Mouse (Mus musculus): ENCODE measurements around the gene Fam185a. TPM values are rescaled to one million over a fixed set of nuclear protein-coding genes. Genes with fewer than 3 reads are reported as not detected.

The Fam185a gene
- 10 to 100 TPM; 20.9 to 23.3 (median 22.5) TPM for total RNA-seq (2022)

DNA sequence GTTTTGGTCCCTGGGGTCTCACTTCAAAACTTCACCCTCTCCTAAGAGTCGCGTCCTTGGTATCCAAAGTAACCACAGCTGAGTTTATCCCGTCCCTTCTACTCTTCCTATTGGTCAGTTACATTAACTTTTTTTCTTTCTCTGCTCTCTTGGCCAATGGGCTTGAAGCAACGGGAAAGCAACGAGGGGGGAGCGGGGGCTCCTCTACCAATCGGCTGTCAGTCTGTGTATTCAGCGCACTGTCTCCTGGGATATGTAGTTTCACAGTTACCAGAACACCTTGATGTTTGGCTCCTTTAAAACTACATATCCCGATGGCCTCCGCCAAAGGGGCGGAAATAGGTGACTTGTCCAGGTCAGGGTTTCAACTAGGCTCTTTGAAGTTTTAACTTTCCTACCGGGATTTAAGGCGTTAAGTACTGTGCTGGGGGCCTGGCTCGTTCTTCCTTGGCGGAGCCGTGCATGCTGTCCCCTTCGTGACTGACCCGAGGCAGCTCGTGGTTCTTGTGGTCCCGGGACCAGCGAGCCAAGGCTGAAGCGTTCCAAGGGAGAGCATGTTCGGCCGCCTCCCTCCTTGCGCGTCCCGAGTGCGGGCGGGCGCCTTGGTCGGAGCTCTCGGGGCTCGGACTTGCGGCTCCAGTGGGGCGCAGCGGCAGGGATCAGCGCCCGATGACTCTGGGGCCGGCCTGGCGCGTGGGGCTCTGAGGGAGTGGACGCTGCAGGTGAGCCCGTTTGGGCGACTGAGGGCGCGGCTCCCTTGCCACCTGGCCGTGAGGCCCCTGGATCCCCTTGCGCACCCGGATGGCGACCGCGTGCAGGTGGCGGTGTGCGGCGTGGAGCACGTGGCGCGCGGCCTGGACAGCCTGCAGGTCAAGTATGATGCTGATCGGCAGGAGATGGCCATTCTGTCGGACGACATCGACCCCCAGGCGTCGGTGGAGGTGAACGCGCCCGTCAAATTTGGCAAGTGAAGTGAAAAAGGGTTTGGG lies at the start of gene Fam185a, which contains the start of gene Ccdc146:
Fam185a (plus strand) TSS at position 345 of the 989 bp plus-strand sequence.
Ccdc146 (minus strand) TSS at position 64 of the 989 bp plus-strand sequence.
- peak; percentile 97 for DNase-seq (ENCODE audit: low spot score)

DNA sequence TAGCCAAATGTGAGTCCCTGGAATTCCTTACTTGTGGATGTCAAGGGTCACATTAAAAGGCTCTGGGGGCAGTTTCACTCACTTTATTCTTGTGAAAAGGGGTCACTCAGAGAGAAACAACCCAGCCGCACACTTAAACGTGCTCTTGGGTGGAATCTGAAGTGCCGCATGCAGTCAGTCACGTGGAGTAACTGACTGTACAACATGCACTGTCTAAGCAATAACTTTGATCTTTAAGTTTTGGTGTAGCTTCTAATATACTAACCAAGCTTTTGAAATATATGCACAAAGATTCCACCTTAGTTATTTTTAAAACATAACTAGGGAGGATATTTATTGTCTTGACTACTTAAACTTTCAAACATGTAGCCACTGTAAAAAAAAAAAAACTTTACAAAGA lies 47.8 kb upstream of the Fam185a start:
- DNase-seq (ENCODE audit: low spot score) = no peak

DNA sequence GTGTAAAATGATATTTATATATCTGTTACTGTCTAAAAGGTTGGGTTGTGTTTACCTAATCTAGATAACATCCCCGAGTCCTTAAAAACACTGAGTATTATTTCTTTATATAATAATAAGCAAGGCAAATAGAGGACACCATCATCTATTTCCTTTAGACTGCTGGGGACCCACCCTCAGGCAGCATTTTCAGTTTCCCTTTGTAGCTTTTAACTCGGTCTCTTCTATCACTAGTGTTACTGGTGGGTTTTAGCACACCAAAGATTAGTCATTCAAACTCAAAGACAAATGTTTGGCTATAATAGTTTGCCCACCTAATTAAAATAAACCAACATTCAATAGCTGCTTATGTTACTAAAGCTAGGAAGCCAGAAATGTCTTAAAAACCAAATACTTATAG lies 46.4 kb upstream of the Fam185a start:
- DNase-seq (ENCODE audit: low spot score) = no peak

DNA sequence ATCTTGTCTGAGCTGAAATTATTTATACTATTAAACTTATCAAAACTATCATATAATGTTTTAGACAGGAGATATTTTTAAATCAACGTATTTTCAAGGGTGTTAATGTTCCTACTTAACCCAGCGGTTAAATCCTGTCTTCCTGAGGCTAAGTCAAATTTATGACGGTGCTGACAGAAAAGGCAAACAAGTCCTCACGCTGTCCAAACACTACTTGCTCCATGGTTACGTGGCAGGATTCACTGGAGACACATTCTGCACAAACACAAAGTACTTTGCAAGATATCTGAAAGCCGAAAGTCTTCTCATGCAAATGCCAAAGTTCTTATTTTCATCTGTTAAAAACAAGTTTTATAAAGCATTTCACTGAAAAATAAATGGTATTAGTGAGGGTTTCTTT lies 42.8 kb upstream of the Fam185a start:
- no peak for DNase-seq (ENCODE audit: low spot score)

DNA sequence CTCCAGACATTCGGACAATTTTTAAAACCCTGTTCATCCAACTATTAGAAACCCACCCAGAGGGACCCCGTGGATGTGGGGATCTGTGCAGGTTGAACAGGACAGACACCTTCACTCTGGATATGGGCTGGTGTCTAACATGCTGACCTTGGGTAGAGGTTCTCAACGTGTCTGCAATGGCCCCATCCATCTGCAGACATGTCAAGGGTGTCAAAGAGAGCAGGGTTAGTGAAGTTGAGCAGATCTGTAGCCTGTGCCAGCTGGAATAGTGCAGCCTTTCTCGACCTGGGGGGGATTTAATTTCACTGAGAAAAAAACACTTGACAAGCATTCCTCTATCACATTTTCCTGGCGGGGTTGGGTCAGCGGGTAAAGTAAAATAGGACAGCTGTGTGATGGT lies 42.1 kb upstream of the Fam185a start:
- DNase-seq (ENCODE audit: low spot score) = no peak

DNA sequence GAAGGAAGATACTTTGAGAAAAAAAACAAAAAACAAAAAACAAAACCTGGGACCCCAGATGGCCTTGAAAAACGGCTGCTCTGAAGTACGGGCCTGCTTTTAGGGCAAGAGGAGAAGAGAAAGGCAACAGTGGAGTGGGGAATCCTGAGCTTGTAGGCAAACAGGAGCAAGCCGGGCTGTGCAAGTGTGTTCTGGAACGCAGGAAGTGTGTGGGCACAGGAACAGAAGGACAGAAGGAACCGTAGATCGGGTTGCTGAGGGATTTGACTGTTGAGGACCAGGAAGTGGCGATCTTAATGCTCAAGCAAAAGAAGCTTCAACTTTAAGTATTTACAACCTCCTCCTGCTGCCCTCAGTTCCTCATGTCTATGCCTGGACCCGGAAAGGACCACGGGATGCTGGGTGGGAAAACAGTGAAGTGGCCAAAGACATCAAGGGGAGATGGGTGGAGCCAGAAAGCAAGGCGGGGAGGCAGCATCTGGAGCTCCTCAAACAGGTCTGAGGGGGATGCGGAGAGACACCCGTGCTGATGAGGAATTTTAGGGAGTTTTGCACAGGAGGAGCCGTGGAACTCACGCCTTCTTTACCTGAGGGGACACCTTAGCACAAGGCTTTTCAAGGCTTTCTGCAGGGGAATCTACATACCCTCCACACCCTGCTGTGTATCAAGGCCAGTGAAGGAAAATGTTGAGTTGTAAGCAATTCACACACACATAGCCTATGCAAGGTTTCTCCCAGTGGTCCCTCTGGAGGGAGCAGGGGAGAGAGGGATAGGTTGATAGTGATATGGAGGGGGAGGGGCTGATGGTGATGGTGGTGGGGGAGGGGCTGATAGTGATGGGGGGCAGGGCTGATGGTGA lies 41.1 kb upstream of the Fam185a start:
- DNase-seq (ENCODE audit: low spot score) = peak; percentile 20

DNA sequence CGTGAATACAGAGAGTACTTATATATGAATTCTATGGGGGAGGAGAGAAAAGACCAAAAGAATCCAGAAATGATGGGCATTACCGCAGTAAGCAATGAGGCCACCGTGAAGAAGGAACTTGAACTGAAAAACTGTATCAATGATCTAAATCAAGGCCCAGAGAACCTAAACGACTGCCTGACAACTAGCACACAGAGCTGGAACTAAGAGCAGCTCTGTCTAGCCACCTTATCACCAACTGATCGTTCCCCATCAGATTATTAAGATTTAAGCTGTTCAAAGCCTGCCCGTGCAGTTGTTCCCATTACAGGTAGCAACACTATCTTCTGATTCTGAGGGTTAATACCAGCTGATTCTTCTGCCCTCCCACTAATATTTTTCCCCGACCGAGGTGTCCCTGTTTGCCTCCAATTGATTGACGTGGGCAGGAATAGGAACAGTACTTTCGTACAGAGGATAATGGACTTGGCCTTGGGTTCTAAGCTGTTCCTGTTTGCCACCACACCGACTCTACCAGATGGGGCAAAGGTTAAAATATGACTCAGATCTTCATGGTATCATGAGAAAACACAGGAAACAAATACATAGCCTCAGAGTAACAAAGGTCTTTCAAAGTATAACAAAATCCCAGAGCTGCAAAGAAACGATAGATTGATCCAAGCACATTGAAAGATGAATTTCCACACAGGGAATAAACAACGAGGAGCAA lies 40.4 kb upstream of the Fam185a start:
- DNase-seq (ENCODE audit: low spot score) = no peak

DNA sequence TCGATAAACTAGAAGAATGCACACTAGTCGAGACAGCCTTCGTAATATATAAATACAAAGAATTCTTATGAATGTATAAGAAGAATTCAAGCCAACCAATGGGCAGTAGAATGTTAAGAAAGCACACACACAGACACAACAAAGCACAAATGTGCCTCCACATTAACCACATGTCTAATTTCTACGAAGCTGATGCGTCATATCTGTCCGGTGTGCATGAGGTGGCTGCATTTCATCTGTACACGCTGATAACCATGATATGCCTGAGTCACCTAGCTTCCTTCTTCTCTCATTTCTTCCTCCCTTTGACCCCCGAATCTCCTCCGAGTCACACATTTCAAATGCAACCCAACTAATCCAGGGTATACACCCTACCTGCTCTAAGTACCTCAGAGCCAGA lies 39.8 kb upstream of the Fam185a start:
- no peak for DNase-seq (ENCODE audit: low spot score)

DNA sequence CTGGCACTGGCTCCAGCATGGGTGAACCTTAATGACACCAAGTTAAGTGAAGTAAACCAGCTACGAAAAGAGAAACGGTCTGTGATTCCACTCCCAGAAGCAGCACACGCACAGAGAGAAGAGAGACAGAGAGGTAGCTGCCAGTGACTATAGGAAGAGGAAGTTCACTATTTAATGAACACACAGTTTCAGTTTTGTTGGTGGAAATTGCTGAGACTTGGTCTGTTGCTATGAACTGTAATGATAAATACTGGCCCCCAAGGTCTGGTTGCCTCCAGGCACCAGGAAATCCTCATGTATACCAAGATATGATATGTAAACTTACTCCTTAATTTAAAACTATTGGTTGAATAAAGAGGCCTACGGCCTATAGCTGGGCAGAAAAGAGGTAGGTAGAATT lies 38.3 kb upstream of the Fam185a start:
- no peak for DNase-seq (ENCODE audit: low spot score)

DNA sequence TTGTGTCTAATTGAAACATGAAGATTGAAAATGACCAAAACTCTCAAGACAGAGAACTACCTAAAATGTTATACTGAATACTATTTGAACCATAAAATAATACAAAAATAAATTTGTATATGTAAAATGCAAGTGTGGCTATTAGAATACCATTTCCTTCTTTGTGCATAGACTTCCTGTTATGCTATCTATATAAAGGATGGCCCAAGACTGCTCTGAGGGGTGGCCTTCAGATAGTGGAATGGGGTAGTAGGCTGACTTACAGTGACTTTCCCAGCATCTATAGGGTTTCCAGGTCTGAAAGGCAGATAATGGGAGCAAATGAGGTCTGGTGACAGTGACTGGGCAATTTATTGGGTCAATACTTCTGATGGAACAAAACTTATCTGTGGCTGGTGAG lies 37.4 kb upstream of the Fam185a start:
- DNase-seq (ENCODE audit: low spot score) = no peak

DNA sequence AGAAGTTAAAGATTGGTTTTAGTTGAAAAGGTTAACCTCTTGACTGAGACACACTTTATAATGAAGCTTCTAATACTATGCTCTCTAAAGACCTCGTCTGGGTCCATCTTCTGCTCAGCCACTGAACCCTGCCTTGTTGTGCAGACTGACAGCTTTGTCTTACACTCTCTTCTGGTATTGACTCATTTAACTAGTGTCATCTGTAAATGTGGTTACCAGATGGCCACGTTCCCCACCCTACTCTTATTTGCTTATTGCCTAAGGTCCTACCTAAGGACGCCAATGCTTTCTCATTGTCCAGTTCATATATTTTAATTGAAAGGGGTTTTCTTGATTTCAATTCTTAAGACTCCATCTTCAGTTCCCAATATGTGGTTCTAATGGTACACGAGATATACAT lies 35.9 kb upstream of the Fam185a start:
- DNase-seq (ENCODE audit: low spot score) = no peak

DNA sequence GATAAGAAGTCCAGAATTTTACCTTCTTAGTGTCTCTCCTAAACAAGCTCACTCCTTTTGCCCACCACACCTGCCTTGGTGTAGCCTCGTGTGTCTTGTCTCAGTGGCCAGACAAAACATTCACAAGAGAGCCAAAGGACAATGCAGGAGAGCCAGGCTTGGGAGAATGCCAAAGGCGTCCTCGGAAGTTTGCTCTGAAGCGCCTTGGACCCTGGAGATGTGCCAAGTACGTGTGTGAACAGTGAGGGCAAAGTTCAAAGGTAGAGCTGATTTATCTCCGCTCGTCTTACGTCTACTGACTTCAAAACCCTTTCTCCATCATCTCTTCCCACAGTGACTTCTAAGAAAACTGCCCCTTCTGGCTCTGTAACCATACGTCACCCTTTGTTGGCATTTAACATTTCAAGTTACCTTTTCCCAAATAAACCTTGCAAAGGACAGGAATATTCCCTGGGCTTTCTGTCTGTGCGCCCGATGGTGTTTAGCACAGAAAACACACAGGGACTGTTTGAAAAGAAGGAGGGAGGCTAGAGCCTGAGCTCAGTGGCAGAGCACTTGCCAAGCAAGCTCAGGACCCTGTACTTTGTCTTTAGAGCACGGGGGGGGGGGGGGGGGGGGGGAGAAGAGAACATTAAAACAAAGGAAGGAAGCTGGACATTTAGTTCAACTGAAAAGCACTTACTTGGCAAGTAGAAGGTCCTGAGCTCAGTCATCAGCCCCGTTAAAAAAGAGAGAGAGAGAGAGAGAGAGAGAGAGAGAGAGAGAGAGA lies 33.0 kb upstream of the Fam185a start:
- DNase-seq (ENCODE audit: low spot score) = no peak

DNA sequence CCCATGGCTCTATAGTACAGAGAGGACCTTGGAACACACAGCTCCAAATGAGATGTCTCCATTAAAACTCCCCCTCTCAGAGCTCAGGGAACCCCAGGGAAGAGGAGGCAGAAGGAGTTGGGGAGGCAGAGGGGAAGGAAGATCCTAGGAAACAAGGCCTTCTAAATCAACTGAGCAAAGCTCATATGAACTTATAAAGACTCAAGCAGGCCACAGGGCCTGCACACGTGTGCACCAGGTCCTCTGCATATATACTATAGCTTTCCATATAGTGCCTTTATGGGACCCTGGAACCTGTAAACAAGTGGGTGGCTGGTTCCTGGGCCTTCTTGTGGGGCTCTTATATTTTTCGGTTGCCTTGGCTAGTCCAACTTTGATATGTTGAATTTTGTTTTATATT lies 30.2 kb upstream of the Fam185a start:
- no peak for DNase-seq (ENCODE audit: low spot score)

DNA sequence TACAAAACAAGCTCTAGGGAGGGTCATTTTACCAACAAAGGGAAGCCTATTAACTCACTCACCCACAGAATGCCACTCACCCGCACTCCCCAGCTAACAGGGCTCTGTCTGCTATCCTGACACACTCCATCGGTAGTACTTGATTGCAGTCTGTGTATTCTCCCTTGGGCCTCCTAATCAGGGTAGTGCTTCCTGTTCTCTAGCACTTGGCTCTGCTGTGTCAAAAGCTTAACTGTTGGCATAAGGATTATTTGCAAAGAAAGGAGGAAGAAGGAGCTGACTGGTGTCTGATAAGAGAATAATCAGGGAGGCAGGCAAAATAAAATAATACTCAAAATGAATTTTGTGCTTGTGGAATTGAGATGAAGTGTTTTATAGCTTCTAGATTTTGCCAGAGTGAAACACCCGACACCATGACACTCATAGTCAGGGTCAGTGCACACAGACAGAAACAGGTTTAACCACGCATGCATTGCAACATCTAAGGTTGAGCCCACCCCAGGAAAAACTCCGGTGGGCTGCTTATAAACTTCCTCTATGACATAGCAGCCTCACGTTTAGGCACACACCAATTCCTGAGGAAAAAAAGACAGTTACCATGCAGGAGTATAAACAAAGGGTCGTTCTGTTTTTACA lies 29.4 kb upstream of the Fam185a start:
- DNase-seq (ENCODE audit: low spot score) = no peak

DNA sequence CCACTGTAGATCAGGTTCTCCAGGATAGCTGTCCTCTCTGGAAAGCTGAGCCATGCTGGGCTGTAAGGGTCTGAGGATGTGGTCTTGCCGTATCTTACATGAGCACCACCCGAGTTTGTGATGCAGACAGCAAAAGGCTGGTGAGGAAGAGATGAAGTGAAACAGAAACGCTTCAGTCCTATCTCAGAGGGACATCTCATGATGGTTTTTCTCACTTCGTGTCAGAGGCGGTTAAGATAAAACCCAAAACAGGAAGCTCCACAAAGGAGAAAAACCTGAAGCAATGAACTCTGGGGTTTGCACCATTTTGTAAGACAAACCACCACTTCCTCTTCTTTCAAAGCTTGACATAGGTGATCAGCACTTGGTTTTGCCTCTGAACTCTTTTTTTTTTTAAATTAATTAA lies 13.5 kb upstream of the Fam185a start:
- peak; percentile 32 for DNase-seq (ENCODE audit: low spot score)

DNA sequence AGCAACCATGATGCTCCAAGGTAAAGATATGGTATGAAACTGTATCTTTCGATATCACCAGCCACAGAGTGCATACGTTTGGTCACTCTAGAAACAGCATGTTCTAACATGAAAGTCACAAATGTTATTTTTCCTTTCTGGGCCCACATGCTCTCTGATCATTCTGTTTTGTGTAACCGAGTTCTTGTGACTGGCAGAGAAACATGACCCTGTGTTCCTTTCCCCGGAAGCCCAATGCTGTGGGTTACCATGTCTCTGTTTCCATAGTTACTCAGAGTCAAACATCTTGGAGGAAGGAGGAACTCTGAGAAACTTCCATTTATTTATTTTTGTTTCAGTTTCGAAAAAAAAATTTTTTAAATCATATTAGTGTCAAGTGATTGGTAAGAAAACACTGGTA lies 12.7 kb upstream of the Fam185a start:
- no peak for DNase-seq (ENCODE audit: low spot score)

DNA sequence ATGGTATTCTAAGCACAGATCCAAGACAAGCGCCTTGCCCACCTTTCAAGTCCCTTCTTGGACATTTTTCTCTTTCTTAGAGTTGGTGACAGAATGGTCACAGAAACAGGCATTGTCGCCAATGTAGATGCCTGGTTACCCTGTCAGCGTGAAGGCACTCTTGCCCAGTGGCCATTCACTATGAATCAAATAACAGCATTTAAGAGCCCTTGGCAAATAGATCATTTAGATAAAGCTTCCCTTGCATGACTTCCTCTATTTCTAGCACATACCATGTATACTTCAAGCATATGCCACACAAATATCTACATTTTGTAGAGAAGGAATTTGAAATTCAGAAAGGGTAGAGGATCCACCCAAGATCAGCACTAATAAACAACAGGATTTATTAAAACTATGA lies 11.4 kb upstream of the Fam185a start:
- DNase-seq (ENCODE audit: low spot score) = no peak

DNA sequence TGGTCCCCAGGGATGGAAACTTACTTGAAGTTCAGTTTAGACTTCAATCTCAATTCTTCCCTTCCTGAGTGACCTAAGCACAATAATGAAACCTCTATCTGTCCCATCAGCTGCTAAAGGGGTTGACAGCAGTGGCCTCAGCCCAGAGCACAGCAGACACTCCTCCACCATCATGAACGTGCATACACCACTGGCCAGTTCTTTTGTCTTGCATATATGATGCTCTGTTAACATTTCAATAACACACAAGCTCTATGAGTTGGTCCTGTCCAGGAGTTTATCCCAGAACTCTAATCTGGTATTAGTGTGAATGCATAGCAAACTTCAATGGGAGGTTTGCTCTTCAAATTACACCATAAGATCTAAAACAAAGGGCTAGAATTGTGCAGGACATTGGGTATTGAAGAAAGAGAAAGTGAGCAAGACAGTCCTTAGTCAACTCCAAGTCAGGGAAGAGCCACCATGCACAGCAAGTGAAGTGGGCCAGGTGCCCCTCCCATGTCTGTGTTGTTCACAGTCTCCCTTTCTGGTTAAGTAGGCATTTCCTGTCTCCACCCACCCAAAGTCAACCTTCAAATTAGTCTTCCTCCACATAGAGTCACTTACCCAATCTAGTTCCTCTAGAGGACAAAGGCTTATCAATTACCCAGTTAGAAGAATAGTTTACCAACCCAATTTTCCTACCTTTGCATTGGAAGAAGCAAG lies 10.5 kb upstream of the Fam185a start:
- DNase-seq (ENCODE audit: low spot score) = no peak

DNA sequence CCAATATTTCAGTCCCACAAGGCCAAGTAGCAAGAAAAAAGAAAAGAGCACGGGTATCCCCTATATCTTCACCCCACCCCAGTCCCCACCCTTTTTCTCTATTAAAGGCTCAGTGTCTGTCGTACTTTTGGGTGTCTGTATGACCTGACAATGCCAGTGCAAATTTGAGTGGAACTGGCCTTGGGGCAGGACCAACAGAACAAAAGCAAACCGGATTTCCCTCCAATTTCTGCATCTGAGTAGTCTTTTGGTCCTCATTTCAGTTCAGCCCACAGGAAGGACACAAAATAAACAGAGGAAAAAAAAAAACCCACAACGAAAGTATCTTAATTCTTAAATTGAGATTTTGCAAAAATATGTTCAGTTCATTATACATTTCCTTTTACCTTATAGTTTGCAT lies 6.1 kb upstream of the Fam185a start:
- DNase-seq (ENCODE audit: low spot score) = no peak

DNA sequence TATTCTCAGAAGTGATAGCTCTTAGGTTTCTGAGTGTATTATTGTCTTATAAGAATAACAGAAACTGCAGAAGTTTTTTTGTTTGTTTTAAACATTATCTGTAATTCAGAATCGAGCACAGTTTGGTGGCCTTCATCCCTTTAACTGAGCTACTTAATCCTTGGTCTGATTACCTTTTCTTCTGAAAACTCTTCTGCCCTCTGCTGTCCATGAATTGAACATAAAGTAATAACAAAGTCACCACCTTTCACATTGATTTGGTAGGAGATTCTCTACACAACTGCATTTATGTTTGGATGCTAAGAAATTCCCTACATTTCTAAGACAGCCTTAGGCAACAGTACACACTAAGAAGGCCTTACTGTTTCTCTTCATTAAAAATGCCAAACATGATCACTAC lies 4.1 kb upstream of the Fam185a start:
- peak; percentile 65 for DNase-seq (ENCODE audit: low spot score)
